Mouse (Mus musculus): Measurements from ENCODE around the gene Fbxo9. TPM values are rescaled to one million over a fixed set of nuclear protein-coding genes. Genes with fewer than 3 reads are reported as not detected.
"Not testable (repeated sequence)": the region's sequence is repeated elsewhere in the genome, so short reads cannot be mapped to it uniquely, and the experiment has no call there.

Gene Fbxo9
- total RNA-seq, 1 experiment from 2014 or later = 68.9 TPM

DNA sequence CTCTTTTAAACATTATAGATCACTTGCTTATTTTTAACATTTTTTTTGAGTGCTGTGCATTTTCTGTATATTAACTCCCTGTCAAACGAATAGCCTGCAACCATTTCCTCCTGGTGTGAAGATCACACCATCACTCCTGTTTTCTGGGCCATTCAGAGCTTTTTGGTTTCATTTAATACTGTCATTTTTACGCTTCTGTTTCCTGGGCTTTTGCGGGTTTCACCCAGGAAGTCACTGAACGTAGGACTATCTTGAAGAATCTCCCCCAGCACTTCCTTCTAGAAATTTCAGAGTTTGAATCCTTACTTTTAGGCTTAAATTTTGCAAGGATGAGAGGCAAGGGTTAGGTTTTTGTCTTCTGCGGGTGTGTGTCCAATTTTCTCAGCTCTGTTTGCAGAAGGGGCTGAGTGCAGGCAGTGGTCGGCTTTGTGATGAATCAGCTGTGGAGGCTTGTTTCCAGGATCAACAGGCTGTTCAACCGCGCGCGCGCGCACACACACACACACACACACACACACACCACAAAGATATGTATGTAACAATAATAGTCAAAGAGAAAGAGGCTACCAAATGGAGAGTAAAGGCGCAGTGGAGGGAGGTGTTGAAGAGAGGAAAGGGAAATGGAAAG is 35.0 kb downstream of the Fbxo9 start:
- ATAC-seq (replicated peaks; ENCODE audit: low read depth, poor library complexity, severe bottlenecking) = no peak

- not testable (repeated sequence) for ATAC-seq (replicated peaks; ENCODE audit: low read depth, poor library complexity, severe bottlenecking)
Observed at GRCm38 (mm10) chr9:78073291-78073690, 35.6 kb downstream of the Fbxo9 start.

GRCm38 (mm10) chr9:78071626-78072025 is 37.2 kb downstream of the Fbxo9 start:
- peak; percentile 99 for ATAC-seq (replicated peaks; ENCODE audit: low read depth, poor library complexity, severe bottlenecking)

- ATAC-seq (replicated peaks; ENCODE audit: low read depth, poor library complexity, severe bottlenecking) = no peak
Observed at GRCm38 (mm10) chr9:78070496-78070895, 38.4 kb downstream of the Fbxo9 start.

GRCm38 (mm10) chr9:78064121-78064520 is 44.7 kb downstream of the Fbxo9 start:
- ATAC-seq (replicated peaks; ENCODE audit: low read depth, poor library complexity, severe bottlenecking) = no peak

GRCm38 (mm10) chr9:78062392-78062791 is 46.5 kb downstream of the Fbxo9 start:
- ATAC-seq (replicated peaks; ENCODE audit: low read depth, poor library complexity, severe bottlenecking) = no peak

- ATAC-seq (replicated peaks; ENCODE audit: low read depth, poor library complexity, severe bottlenecking) = peak; percentile 52; the same call in 1 of the 2 replicates
Observed at GRCm38 (mm10) chr9:78059525-78060120, 49.2 kb downstream of the Fbxo9 start.

- no peak for ATAC-seq (replicated peaks; ENCODE audit: low read depth, poor library complexity, severe bottlenecking)
Observed at GRCm38 (mm10) chr9:78054298-78054697, 54.6 kb downstream of the Fbxo9 start.

DNA sequence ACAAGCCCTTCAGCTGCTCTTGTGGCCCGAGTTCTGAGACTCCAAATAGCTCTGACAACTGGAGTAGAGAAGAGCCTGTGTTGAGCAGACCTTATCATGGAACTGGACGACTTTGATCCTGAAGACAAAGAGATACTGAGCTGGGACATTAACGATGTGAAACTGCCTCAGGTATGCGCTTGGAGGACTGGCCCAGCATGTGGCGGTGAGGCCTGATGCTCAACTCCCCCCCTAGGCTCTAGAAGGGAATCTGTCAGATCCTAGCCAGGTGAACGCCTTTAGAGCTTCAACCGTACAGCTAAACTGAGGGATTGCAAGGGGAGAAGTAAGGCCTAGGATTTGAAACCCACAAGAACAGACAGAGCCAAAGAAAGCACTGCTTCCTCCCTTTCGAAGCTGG is 55.0 kb downstream of the Fbxo9 start:
- no peak for ATAC-seq (replicated peaks; ENCODE audit: low read depth, poor library complexity, severe bottlenecking)

DNA sequence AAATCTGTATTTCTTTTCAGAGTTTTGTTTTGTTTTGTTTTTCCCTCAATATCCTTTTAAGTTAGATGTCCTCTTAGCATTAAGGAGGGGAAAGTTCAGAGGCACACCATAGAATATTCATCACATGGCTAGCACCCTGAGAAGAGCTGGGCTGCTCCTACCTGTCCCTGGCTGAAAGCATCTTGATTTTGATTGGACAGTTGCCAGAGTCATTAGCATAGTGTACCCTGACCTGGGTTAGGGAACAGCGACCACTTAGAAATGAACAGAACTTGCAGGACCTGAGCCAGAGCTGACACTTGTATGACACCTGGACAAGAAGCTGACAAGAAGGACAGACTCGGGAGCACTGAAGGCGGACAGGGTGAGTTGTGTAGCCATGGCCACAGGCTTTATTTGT is 57.2 kb downstream of the Fbxo9 start, which contains the start of gene Gcm1:
Gcm1 (plus strand) TSS at position 248 of the 400 bp plus-strand sequence.
- no peak for ATAC-seq (replicated peaks; ENCODE audit: low read depth, poor library complexity, severe bottlenecking)

DNA sequence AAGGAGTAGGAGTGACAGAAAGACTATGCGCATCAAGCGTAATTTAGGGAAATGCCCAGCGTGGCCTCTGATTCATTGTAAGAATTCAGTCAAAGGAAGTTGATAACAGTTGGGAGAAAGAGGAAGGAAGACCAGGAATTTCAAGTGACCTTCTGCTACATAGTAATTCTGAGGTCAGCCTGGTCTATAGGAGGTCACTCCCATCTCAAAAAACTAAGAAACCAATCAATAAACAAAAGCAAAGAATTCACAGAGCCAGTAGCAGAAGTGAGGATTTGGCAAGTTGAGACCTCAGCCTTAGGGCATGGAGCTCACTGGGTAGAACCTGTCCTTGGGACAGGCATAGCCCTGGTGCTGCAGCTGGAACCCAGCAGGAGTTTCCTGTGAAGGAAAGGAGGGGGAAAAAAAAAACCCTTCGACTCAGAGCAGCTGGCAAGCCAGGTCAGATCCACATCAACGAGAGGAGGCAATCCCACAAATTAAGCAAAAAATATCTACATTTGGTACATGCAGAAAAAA is 58.4 kb downstream of the Fbxo9 start:
- no peak for ATAC-seq (replicated peaks; ENCODE audit: low read depth, poor library complexity, severe bottlenecking)

- 0 out of 2 replicates have a peak, but pooled peaks have one; percentile 25 for ATAC-seq (replicated peaks; ENCODE audit: low read depth, poor library complexity, severe bottlenecking)
Observed at GRCm38 (mm10) chr9:78046755-78047154, 62.1 kb downstream of the Fbxo9 start.

GRCm38 (mm10) chr9:78045171-78045570 is 63.7 kb downstream of the Fbxo9 start:
- no peak for ATAC-seq (replicated peaks; ENCODE audit: low read depth, poor library complexity, severe bottlenecking)

DNA sequence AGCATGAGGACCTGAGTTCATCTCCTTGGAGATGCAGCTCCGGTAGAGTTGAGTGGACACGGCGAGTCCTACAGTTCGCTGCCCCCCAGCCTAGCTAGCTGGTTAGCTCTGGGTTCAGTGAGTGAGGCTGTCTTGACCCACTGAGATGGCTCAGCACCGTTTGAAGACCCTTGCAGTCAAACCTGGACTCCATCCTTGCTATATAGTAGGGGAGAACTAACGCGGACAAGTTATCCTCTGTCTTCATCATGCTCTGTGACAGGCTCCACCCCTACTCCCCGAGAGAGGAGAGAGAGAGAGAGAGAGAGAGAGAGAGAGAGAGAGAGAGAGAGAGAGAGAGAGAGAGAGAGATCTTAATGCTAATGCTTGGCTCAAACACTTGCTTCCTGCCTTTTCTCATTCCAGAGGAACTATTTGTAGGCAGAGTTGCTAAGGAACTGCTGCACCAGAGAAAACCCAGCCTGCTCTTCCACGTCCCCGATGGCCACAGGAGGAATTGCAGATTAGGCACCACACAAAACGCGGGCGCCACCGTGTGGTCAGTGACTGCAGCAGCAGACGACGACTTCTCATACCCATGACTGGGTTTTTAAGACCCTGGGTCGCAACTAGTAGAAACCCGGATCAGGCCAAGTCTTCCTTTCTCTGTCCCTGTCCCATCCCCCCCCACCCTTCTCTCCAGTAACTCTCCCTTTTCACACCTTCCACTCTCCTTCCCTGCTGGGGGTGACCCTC is 69.9 kb downstream of the Fbxo9 start:
- ATAC-seq (replicated peaks; ENCODE audit: low read depth, poor library complexity, severe bottlenecking) = peak; percentile 100

- ATAC-seq (replicated peaks; ENCODE audit: low read depth, poor library complexity, severe bottlenecking) = no peak
Observed at GRCm38 (mm10) chr9:78035831-78036230, 73.0 kb downstream of the Fbxo9 start.

DNA sequence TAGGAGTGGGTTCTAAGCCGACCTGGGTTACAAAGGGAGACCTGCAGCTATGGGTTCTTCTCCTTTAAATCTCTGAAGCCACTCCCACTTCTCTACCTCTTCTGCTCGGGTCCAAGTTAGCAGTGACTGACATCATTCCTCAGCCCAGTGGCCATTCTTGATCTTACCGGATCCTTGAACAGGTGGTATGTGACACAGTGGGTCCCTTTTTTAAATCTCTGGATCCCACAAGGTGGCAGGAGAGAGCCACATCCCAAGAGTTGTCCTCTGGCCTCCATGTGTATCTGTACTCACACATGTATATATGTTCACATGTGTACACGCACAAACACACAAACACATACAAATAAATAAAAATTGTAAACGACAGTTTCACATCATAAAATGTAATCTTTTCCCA is 73.6 kb downstream of the Fbxo9 start:
- ATAC-seq (replicated peaks; ENCODE audit: low read depth, poor library complexity, severe bottlenecking) = no peak

- no peak for ATAC-seq (replicated peaks; ENCODE audit: low read depth, poor library complexity, severe bottlenecking)
Observed at GRCm38 (mm10) chr9:78032930-78033329, 75.9 kb downstream of the Fbxo9 start.
